Mouse (Mus musculus) stomach, postnatal 0 days (tissue): ENCODE measurements around the gene Cfap43. TPM values are rescaled to one million over a fixed set of nuclear protein-coding genes. Genes with fewer than 3 reads are reported as not detected.

Experiments
- ATAC-seq: fragments of 200-750 bp; cut with Nextera tagmentation; 2 replicates; pipeline ENCODE4 v1.8.0; 2017; ENCODE audit not compliant: low FRiP score, low TSS enrichment
- DNase-seq: peaks from one replicate; pipeline ENCODE4 v3.0.0-alpha.2; 2016; ENCODE audit warnings: low spot score
- H3K27ac ChIP-seq: fragments of 300-500 bp; sonication (generic); replicated peaks from 2 replicates; pipeline ENCODE4 v1.5.1; 2014; ENCODE audit warnings: mild to moderate bottlenecking, control low read depth
- H3K27me3 ChIP-seq: fragments of 300-500 bp; sonication (generic); 2 replicates; pipeline ENCODE4 v1.6.1; 2014; ENCODE audit warnings: low read length; ENCODE audit not compliant: control insufficient read depth, insufficient read depth
- H3K36me3 ChIP-seq: fragments of 300-500 bp; sonication (generic); 2 replicates; pipeline ENCODE4 v1.6.1; 2014; ENCODE audit warnings: low read length, mixed read lengths; ENCODE audit not compliant: control insufficient read depth, insufficient read depth
- H3K4me1 ChIP-seq: fragments of 300-500 bp; sonication (generic); replicated peaks from 2 replicates; pipeline ENCODE4 v1.6.1; 2014; ENCODE audit warnings: antibody characterized with exemption; ENCODE audit not compliant: control insufficient read depth, insufficient read depth
- H3K4me2 ChIP-seq: fragments of 300-500 bp; sonication (generic); replicated peaks from 2 replicates; pipeline ENCODE4 v1.6.1; 2014; ENCODE audit warnings: low read depth, mild to moderate bottlenecking, control low read depth, moderate library complexity
- H3K4me3 ChIP-seq: fragments of 300-500 bp; sonication (generic); 2 replicates; pipeline ENCODE4 v1.5.1; 2014; ENCODE audit warnings: low read depth, low read length, control low read depth
- H3K9ac ChIP-seq: fragments of 300-500 bp; sonication (generic); 2 replicates; pipeline ENCODE4 v1.6.1; 2014; ENCODE audit warnings: mild to moderate bottlenecking, low read length, control low read depth, mixed read lengths
- H3K9me3 ChIP-seq: fragments of 300-500 bp; sonication (generic); 2 replicates; pipeline ENCODE4 v1.6.1; 2016; ENCODE audit warnings: low read length; ENCODE audit not compliant: control insufficient read depth
- CTCF ChIP-seq: IDR thresholded peaks from 2 replicates; pipeline ENCODE4 v1.5.1; 2016; ENCODE audit warnings: antibody characterized with exemption, low read depth, mild to moderate bottlenecking, moderate library complexity
- EP300 ChIP-seq: optimal IDR thresholded peaks from 2 replicates; pipeline ENCODE3; 2016; ENCODE audit warnings: antibody characterized with exemption
- WGBS: fragments of 180-500 bp; shearing (Covaris S2); extraction: QIAGEN DNeasy Blood & Tissue Kit; methylation state at CpG from one replicate; pipeline ENCODE4 v1.1.7; 2014; 5-methylcytosine and 5-hydroxymethylcytosine counted together
- polyA plus RNA-seq: library from polyadenylated mRNA; unstranded; fragments of >200 nt; fragmentation: Nextera tagmentation; extraction: Ambion mirVana; gene quantifications from 2 replicates; pipeline ENCODE4 v1.2.1, GENCODE M21; 2015

Cfap43 gene
- polyA plus RNA-seq, 1 experiment from 2014 or later = 0.51 TPM

GRCm38 (mm10) chr19:47934636-47935238 is 15.7 kb upstream of the Cfap43 start:
- Histone ChIP-seq H3K4me2 (peak overlapping the region; percentile 14; the same call in 1 of the 2 replicates), H3K27ac (peak overlapping the region; percentile 63), H3K9me3 (no peaks in the 10 kb centered on the region), H3K4me1 (peaks cover 2% of the 10 kb centered on the region; the same call in 1 of the 2 replicates), H3K36me3 (no peaks in the 10 kb centered on the region), H3K4me3 (no peak overlapping the region), H3K27me3 (no peaks in the 10 kb centered on the region), H3K9ac (no peak overlapping the region)
- ATAC-seq = peak; percentile 68
- WGBS = 53% methylated on average over 16 of the region's 16 CpGs
- TF ChIP-seq CTCF (no peak), EP300 (no peak)
- peak; percentile 61 for DNase-seq

GRCm38 (mm10) chr19:47934146-47934545 is 15.1 kb upstream of the Cfap43 start:
- DNase-seq = no peak
- H3K4me1 ChIP-seq = peaks cover 2% of the 10 kb centered on the region; the same call in 1 of the 2 replicates
- TF ChIP-seq CTCF (no peak), EP300 (no peak)
- 89% methylated on average over 8 of the region's 8 CpGs for WGBS
- peak overlapping the region; percentile 40; the same call in 1 of the 2 replicates for H3K27ac ChIP-seq
- no peak overlapping the region for H3K4me2 ChIP-seq
- no peaks in the 10 kb centered on the region for H3K27me3 ChIP-seq
- no peaks in the 10 kb centered on the region for H3K36me3 ChIP-seq
- H3K9me3 ChIP-seq = no peaks in the 10 kb centered on the region
- no peak overlapping the region for H3K4me3 ChIP-seq
- no peak for ATAC-seq
- H3K9ac ChIP-seq = no peak overlapping the region

GRCm38 (mm10) chr19:47931982-47932638 is 13.0 kb upstream of the Cfap43 start:
- Histone ChIP-seq H3K4me3 (no peak overlapping the region), H3K4me1 (no peaks in the 10 kb centered on the region), H3K36me3 (no peaks in the 10 kb centered on the region), H3K27ac (peak overlapping the region; percentile 69), H3K9ac (no peak overlapping the region), H3K27me3 (no peaks in the 10 kb centered on the region), H3K9me3 (no peaks in the 10 kb centered on the region), H3K4me2 (no peak overlapping the region)
- DNase-seq (no peak), ATAC-seq (peak; percentile 46; the same call in 1 of the 2 replicates)
- 33% methylated on average over 7 of the region's 7 CpGs for WGBS
- TF ChIP-seq EP300 = no peak
- peak; percentile 93 for TF ChIP-seq CTCF

- Histone ChIP-seq H3K9ac (no peak overlapping the region), H3K4me3 (no peak overlapping the region), H3K27me3 (no peaks in the 10 kb centered on the region), H3K4me2 (no peak overlapping the region), H3K4me1 (no peaks in the 10 kb centered on the region), H3K9me3 (no peaks in the 10 kb centered on the region), H3K36me3 (no peaks in the 10 kb centered on the region), H3K27ac (peak overlapping the region; percentile 13)
- no peak for DNase-seq
- TF ChIP-seq CTCF (no peak), EP300 (peak; percentile 37)
- no peak for ATAC-seq
- WGBS = 47% methylated on average over 4 of the region's 4 CpGs
Measured at GRCm38 (mm10) chr19:47929043-47929442, 10.0 kb upstream of the Cfap43 start.

- no peaks in the 10 kb centered on the region for H3K4me1 ChIP-seq
- no peak overlapping the region for H3K4me2 ChIP-seq
- no peak overlapping the region for H3K9ac ChIP-seq
- H3K9me3 ChIP-seq = no peaks in the 10 kb centered on the region
- ATAC-seq (no peak), DNase-seq (no peak)
- no peaks in the 10 kb centered on the region for H3K27me3 ChIP-seq
- no peaks in the 10 kb centered on the region for H3K36me3 ChIP-seq
- WGBS = 89% methylated on average over 2 of the region's 2 CpGs
- H3K4me3 ChIP-seq = no peak overlapping the region
- TF ChIP-seq CTCF = no peak
- TF ChIP-seq EP300 = no peak
- H3K27ac ChIP-seq = no peak overlapping the region
Measured at GRCm38 (mm10) chr19:47927032-47927431, 7.9 kb upstream of the Cfap43 start.

GRCm38 (mm10) chr19:47925819-47926218 is 6.7 kb upstream of the Cfap43 start:
- no peaks in the 10 kb centered on the region for H3K36me3 ChIP-seq
- 68% methylated on average over 7 of the region's 7 CpGs for WGBS
- no peak for ATAC-seq

More at GRCm38 (mm10) chr19:47925819-47926218, 6.7 kb upstream of the Cfap43 start:
- Histone ChIP-seq H3K9me3 (no peaks in the 10 kb centered on the region), H3K9ac (no peak overlapping the region), H3K4me1 (no peaks in the 10 kb centered on the region), H3K4me3 (no peak overlapping the region), H3K4me2 (no peak overlapping the region), H3K27ac (no peak overlapping the region), H3K27me3 (no peaks in the 10 kb centered on the region)
- TF ChIP-seq EP300 (no peak), CTCF (no peak)
- no peak for DNase-seq
